Mouse (Mus musculus): ENCODE measurements around the gene Dclre1c.

DNA sequence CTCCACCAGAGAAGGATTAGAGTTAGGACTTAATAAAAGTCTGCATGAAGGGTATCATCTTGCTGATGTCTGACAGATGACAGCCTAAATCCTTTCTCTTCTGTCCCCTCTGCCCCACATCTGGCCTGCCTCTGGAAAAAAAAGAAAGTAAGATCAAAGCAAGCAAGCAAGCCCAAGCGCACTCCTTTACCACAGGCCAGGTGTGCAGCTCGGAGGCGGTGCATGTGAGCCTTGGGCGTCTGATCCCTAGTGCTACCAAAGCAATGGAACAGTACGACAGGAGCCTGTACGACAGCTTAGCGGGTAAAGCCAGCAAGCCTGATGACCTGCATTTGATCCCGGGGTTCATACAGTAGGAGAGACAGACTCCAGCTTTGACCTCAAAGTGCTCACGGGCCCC lies 7.0 kb downstream of the Dclre1c start:
- TF ChIP-seq CTCF (IDR thresholded peaks at IDR 0.05; ENCODE audit: low read depth) = no peak
- TF ChIP-seq EP300 (IDR thresholded peaks at IDR 0.05; ENCODE audit: low read depth) = no peak

All from heart, postnatal 0 days (tissue).